Mouse (Mus musculus) liver, embryonic 13.5 days (tissue): Measurements from ENCODE around the gene Cryba4. TPM values are rescaled to one million over a fixed set of nuclear protein-coding genes. Genes with fewer than 3 reads are reported as not detected.

ENCODE experiments used
- ATAC-seq: fragments of 200-750 bp; cut with Nextera tagmentation; 2 replicates; pipeline ENCODE4 v1.8.0; 2017; ENCODE audit warnings: low read depth, mild to moderate bottlenecking, moderate number of reproducible peaks, moderate library complexity
- DNase-seq: peaks from one replicate; pipeline ENCODE4 v3.0.0; 2022
- H3K27ac ChIP-seq: fragments of 300-500 bp; sonication (generic); 2 replicates; pipeline ENCODE4 v1.5.1; 2015; ENCODE audit warnings: moderate library complexity, mild to moderate bottlenecking, inconsistent platforms
- H3K27me3 ChIP-seq: fragments of 300-500 bp; sonication (generic); 2 replicates; pipeline ENCODE4 v1.6.1; 2015; ENCODE audit warnings: mild to moderate bottlenecking, inconsistent platforms
- H3K36me3 ChIP-seq: fragments of 300-500 bp; sonication (generic); 2 replicates; pipeline ENCODE4 v1.6.1; 2015; ENCODE audit warnings: mild to moderate bottlenecking, inconsistent platforms
- H3K4me1 ChIP-seq: fragments of 300-500 bp; sonication (generic); replicated peaks from 2 replicates; pipeline ENCODE4 v1.6.1; 2015; ENCODE audit warnings: inconsistent platforms
- H3K4me2 ChIP-seq: fragments of 300-500 bp; sonication (generic); 2 replicates; pipeline ENCODE4 v1.6.1; 2015; ENCODE audit warnings: inconsistent platforms, mild to moderate bottlenecking, moderate library complexity
- H3K4me3 ChIP-seq: fragments of 300-500 bp; sonication (generic); replicated peaks from 2 replicates; pipeline ENCODE4 v1.5.1; 2015; ENCODE audit warnings: mild to moderate bottlenecking, inconsistent platforms
- H3K9ac ChIP-seq: fragments of 300-500 bp; sonication (generic); 2 replicates; pipeline ENCODE4 v1.6.1; 2015; ENCODE audit warnings: mild to moderate bottlenecking, inconsistent platforms
- H3K9me3 ChIP-seq: fragments of 300-500 bp; sonication (generic); replicated peaks from 2 replicates; pipeline ENCODE4 v1.6.1; 2016; ENCODE audit warnings: inconsistent platforms
- WGBS: fragments of 180-500 bp; shearing (Covaris S2); methylation state at CpG from one replicate; pipeline ENCODE4 v1.1.7; 2015; ENCODE audit not compliant: insufficient replicate concordance; 5-methylcytosine and 5-hydroxymethylcytosine counted together
- polyA plus RNA-seq: library from polyadenylated mRNA; unstranded; fragments of >200 nt; fragmentation: Nextera tagmentation; extraction: Ambion mirVana; gene quantifications from 2 replicates; pipeline ENCODE4 v1.2.1, GENCODE M21; 2015

Gene Cryba4
- polyA plus RNA-seq, 1 experiment from 2014 or later = 0.33 TPM

DNA sequence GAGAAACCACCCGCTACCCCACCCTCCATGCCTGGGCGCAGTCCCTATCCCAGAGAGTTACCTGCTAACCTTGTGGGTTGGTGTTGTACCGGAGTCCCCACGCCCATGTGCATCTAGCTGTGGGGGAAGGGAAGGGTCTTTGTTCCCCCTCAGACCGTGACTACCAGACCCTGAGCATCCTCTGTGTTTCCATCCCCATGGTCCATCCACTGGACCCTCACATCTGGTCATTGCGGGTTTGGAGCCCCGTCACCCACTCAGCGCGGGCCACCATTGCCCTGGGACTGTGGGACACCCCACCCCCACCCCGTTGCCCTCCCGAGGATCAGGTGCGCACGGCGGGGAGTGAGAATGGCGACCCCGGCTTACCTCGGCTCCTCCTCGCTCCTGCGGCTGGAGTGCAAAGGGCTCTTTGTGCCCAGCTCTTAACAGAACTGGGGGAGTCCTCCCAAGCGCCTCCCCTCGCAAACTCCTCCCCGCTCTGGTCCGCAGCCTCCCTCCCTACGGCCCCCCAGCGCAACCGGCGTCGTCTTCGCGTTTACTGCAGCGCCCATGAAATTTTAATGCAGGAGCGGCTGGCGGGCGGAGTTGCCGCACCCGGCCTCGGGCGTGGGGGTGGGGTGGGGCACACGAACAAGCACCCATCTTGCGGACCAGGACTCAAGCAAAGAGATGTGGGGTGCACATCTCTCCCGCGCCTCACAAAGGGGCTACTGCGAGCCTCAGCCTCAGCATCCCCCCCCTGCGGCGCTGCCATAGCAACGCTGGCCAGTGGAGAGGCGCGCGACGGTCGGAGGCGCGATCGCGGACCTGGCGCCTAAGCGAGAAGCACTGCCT, 23.9 kb downstream of the Cryba4 start:
- ATAC-seq (no peak), DNase-seq (no peak)
- 0 out of 2 replicates have a peak overlapping the region, but pooled peaks have one; percentile 17 for H3K4me2 ChIP-seq
- WGBS = 3% methylated on average over 57 of the region's 57 CpGs
- H3K27ac ChIP-seq = no peak overlapping the region
- H3K4me1 ChIP-seq = peaks cover 10% of the 10 kb centered on the region
- no peak overlapping the region for H3K9ac ChIP-seq
- H3K36me3 ChIP-seq = no peaks in the 10 kb centered on the region
- 0 out of 2 replicates have a peak overlapping the region, but pooled peaks have one; percentile 1 for H3K4me3 ChIP-seq
- peaks cover 79% of the 10 kb centered on the region for H3K27me3 ChIP-seq
- no peaks in the 10 kb centered on the region for H3K9me3 ChIP-seq

DNA sequence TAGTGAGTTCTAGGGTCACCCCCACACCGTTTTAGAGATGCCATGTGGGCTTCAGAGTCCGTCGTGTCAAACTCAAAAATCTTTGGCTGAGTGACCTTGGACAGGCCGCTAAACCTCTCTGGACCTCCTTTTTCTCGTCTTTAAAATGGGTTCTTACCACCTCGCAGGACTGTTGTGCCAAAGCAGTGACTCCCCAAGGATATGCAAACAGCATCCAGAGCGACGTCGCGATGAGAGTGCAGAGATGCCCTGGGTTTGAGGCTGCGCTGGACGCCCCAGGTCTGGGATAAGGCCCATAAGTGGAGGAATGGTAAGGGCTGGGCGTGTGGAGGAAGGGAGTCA, 24.4 kb downstream of the Cryba4 start:
- no peak overlapping the region for H3K4me2 ChIP-seq
- no peak for DNase-seq
- H3K9ac ChIP-seq = no peak overlapping the region

GRCm38 (mm10) chr5:112227354-112227753, 25.0 kb downstream of the Cryba4 start:
- Histone ChIP-seq H3K27ac (no peak overlapping the region), H3K4me1 (peaks cover 10% of the 10 kb centered on the region), H3K9me3 (no peaks in the 10 kb centered on the region), H3K4me2 (peak overlapping the region; percentile 12; the same call in 1 of the 2 replicates), H3K27me3 (peaks cover 79% of the 10 kb centered on the region), H3K9ac (no peak overlapping the region), H3K36me3 (no peaks in the 10 kb centered on the region), H3K4me3 (peak overlapping the region; percentile 23)
- DNase-seq (no peak), ATAC-seq (no peak)
- 3% methylated on average over 30 of the region's 30 CpGs for WGBS

More for the DNA sequence above, 24.4 kb downstream of the Cryba4 start:
- Histone ChIP-seq H3K9me3 (no peaks in the 10 kb centered on the region), H3K27me3 (peaks cover 79% of the 10 kb centered on the region), H3K4me3 (no peak overlapping the region), H3K27ac (no peak overlapping the region), H3K36me3 (no peaks in the 10 kb centered on the region), H3K4me1 (peaks cover 10% of the 10 kb centered on the region)
- ATAC-seq = no peak
- 3% methylated on average over 13 of the region's 13 CpGs for WGBS

DNA sequence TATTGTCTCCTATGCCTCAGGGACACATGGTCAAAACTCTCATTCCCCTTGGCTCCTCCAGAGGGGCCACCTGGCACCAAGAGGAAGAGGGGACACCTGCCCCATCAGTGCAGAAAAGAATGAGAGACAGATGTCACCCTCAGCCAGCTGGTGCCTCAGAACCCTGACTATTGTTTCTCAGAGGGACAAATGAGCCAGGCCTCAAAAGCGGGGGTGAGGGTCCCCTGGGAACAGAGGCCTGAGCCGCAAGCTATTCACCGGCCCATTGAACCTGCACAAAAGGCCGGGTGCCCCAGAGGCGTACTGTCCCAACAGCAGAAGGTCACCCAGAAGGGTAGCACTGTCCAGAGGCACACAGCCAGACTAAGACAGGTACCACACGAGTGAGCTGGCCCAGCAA, 26.7 kb downstream of the Cryba4 start:
- DNase-seq = no peak

DNA sequence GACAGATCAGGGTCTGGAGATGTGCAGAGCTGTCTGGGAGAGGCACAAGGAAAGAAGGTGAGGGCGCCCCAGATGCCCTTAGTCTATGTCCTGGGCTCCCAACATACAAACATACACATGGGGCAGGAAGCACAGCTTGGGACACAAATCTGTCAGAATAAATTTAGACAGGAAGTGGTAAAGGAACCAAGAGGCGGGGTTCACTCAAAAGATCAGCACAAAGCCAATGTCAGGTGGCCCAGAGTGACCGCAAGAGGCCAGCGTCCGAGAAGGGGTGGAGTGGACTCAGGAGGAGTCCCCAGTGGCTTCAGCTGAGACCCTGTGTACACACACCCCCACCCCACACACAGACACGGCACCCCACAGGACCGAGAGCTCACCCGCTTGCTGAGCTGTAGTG, 32.1 kb downstream of the Cryba4 start:
- Histone ChIP-seq H3K27ac (no peak overlapping the region), H3K9me3 (no peaks in the 10 kb centered on the region), H3K9ac (no peak overlapping the region), H3K27me3 (peaks cover 16% of the 10 kb centered on the region), H3K4me2 (no peak overlapping the region), H3K4me3 (no peak overlapping the region), H3K36me3 (no peaks in the 10 kb centered on the region), H3K4me1 (peaks cover 12% of the 10 kb centered on the region)
- DNase-seq (no peak), ATAC-seq (no peak)
- 38% methylated on average over 8 of the region's 8 CpGs for WGBS

More for the DNA sequence above, 26.7 kb downstream of the Cryba4 start:
- no peaks in the 10 kb centered on the region for H3K36me3 ChIP-seq
- ATAC-seq = no peak
- H3K9ac ChIP-seq = no peak overlapping the region
- 67% methylated on average over 6 of the region's 6 CpGs for WGBS
- no peaks in the 10 kb centered on the region for H3K9me3 ChIP-seq
- H3K4me2 ChIP-seq = no peak overlapping the region
- H3K27ac ChIP-seq = no peak overlapping the region
- H3K4me3 ChIP-seq = no peak overlapping the region
- H3K27me3 ChIP-seq = peaks cover 69% of the 10 kb centered on the region
- H3K4me1 ChIP-seq = peaks cover 10% of the 10 kb centered on the region

DNA sequence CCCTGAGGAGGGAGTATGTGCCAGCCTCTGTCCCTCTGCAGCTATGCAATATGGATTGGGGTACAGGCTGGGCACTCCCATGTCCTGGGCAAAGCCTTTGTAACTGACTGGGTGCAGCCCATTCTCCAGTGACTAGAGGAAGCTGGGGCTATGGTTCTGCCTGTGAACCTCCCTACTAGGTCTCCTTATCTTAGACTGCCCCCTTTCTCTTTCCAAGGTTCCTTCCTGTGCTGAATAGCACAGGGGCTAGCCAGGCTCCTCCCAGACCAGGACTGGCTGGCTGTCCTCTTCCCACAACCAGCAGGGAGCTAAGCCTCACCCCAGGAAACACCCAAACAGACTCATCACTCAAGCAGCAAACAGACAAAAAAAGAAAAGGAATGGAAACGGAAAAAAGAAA, 32.9 kb downstream of the Cryba4 start:
- H3K9me3 ChIP-seq = no peaks in the 10 kb centered on the region
- H3K4me3 ChIP-seq = no peak overlapping the region
- no peak overlapping the region for H3K9ac ChIP-seq
- peaks cover 18% of the 10 kb centered on the region for H3K4me1 ChIP-seq
- peaks cover 9% of the 10 kb centered on the region for H3K27me3 ChIP-seq
- H3K36me3 ChIP-seq = no peaks in the 10 kb centered on the region
- ATAC-seq = peak; percentile 56; the same call in 1 of the 2 replicates
- no peak overlapping the region for H3K4me2 ChIP-seq
- WGBS = 5% methylated on average over 1 of the region's 1 CpGs
- H3K27ac ChIP-seq = no peak overlapping the region
- DNase-seq = no peak

- no peak overlapping the region for H3K4me3 ChIP-seq
- H3K36me3 ChIP-seq = no peaks in the 10 kb centered on the region
- WGBS = 52% methylated on average over 4 of the region's 4 CpGs
- DNase-seq (no peak), ATAC-seq (no peak)
- H3K4me2 ChIP-seq = no peak overlapping the region
- no peaks in the 10 kb centered on the region for H3K9me3 ChIP-seq
- H3K27me3 ChIP-seq = peaks cover 3% of the 10 kb centered on the region; the same call in 1 of the 2 replicates
- peaks cover 23% of the 10 kb centered on the region for H3K4me1 ChIP-seq
- no peak overlapping the region for H3K9ac ChIP-seq
- no peak overlapping the region for H3K27ac ChIP-seq
Observed at GRCm38 (mm10) chr5:112218679-112219078, 33.6 kb downstream of the Cryba4 start.

DNA sequence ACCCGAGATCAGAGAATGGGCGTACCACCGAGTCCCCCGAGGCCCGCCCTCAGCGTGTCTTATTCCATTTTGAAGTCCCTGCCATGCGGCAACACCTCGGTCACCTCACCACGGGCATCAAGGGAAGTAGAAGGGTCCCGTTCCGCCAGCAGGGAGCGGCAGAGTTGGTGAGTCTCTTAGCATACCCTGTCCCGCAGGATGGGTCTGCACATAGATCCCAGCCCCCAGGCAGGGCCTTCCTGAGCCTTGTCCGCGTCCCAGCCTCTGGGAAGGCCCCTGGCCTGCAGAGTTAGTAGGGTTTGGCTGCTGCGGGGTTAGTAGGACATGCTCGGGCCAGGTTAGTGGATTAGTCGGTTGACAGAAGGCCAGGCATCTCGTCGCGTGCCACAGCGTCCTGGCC, 35.3 kb downstream of the Cryba4 start:
- no peaks in the 10 kb centered on the region for H3K36me3 ChIP-seq
- no peaks in the 10 kb centered on the region for H3K9me3 ChIP-seq
- no peak overlapping the region for H3K27ac ChIP-seq
- 0 out of 2 replicates have a peak, but pooled peaks cover 3% of the 10 kb centered on the region for H3K27me3 ChIP-seq
- WGBS = 65% methylated on average over 22 of the region's 22 CpGs
- DNase-seq (no peak), ATAC-seq (no peak)
- no peak overlapping the region for H3K9ac ChIP-seq
- no peak overlapping the region for H3K4me3 ChIP-seq
- peaks cover 23% of the 10 kb centered on the region for H3K4me1 ChIP-seq
- no peak overlapping the region for H3K4me2 ChIP-seq

- 0 out of 2 replicates have a peak, but pooled peaks cover 3% of the 10 kb centered on the region for H3K27me3 ChIP-seq
- no peak overlapping the region for H3K4me2 ChIP-seq
- no peak overlapping the region for H3K9ac ChIP-seq
- no peaks in the 10 kb centered on the region for H3K36me3 ChIP-seq
- no peak overlapping the region for H3K4me3 ChIP-seq
- H3K27ac ChIP-seq = no peak overlapping the region; the same call in 1 of the 2 replicates
- no peak for DNase-seq
- H3K4me1 ChIP-seq = peaks cover 23% of the 10 kb centered on the region
- ATAC-seq = no peak
- WGBS = 71% methylated on average over 7 of the region's 7 CpGs
- H3K9me3 ChIP-seq = no peaks in the 10 kb centered on the region
Observed at GRCm38 (mm10) chr5:112216335-112216734, 36.0 kb downstream of the Cryba4 start.

DNA sequence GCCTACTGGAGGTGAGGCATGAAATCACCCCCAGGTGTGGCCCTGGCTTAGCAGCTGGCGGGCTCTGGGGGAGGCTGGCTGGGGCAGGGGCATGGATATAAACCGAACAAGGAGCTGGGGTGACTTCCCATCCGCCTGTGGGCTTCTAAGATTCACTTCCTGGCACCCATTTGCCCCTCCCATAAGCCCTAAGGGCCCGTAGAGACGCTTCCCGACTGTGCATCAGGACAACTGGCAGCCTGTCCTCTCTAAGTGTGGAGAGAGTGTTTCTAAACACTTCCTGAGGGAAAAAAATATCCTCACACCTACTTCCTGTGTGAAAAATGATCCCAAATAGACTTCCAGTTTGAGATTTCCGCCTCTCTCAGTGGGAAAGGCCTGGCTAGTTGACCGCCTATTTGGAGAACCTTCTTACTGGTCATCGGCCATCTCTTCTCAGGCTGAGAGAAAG, 36.5 kb downstream of the Cryba4 start:
- H3K27ac ChIP-seq = no peak overlapping the region
- no peaks in the 10 kb centered on the region for H3K27me3 ChIP-seq
- H3K4me3 ChIP-seq = no peak overlapping the region
- no peaks in the 10 kb centered on the region for H3K36me3 ChIP-seq
- no peak overlapping the region for H3K4me2 ChIP-seq
- no peak for DNase-seq
- 47% methylated on average over 9 of the region's 9 CpGs for WGBS
- H3K4me1 ChIP-seq = peaks cover 23% of the 10 kb centered on the region
- H3K9me3 ChIP-seq = no peaks in the 10 kb centered on the region
- ATAC-seq = no peak
- H3K9ac ChIP-seq = no peak overlapping the region

DNA sequence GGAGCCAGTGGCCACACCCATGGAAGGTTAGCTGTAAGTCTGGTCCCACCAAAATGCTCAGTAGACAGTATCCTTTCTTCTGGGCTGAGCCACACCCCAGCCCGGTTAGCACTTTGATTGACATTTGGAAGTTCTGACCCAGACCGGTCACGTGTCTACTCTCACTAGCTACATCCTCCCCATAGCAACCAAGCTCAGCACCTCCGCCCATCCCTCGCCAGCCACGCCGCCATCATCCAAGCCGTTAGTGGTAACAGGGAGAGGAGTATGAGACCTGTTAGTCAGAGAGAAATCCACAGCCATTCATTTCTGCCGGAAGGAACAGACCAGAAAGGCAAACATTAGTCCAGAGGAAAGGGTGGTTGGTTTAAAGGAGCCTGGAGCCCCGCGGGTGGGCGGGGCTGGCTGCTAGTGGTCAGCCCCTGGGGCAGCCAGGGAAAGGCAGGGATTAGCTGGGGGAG, 37.0 kb downstream of the Cryba4 start:
- Histone ChIP-seq H3K4me2 (no peak overlapping the region), H3K4me1 (peaks cover 21% of the 10 kb centered on the region), H3K27me3 (no peaks in the 10 kb centered on the region), H3K27ac (no peak overlapping the region), H3K36me3 (no peaks in the 10 kb centered on the region), H3K9me3 (no peaks in the 10 kb centered on the region), H3K9ac (no peak overlapping the region), H3K4me3 (no peak overlapping the region)
- WGBS = 33% methylated on average over 12 of the region's 12 CpGs
- ATAC-seq (no peak), DNase-seq (no peak)
